ENCODE assay signal across 28 mouse cellular contexts in the genomic region with DNA sequence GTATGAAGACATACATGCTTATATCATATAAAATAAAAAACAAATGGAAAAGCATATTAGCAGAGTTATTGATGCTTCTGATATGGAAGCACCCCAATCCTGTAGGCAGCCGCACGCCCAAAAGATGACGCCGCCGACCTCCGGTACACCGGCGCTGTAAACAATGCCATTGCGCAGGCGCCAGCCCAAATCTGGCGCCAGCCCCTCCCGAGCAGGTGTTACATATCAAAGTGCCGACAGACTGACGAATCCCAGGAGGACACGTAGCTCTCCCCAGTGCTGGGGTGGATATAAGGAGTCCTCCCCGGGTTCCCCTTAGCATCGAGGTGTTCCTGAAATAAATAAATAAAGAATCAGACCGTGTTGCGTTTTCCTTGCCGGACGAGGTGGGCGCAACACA. TPM values are rescaled to one million over a fixed set of nuclear protein-coding genes. Genes with fewer than 3 reads are reported as not detected.
DNase-seq lines count a peak whose midpoint lies in the region; ATAC-seq and TF ChIP-seq lines count a peak whose summit lies in the region.
"Had no signal": no experiment of that assay in that cellular context is flagged by ENCODE, and none has a peak within 500 bp of the region (broad histone marks: within the 10 kb centered on the region; RNA-seq: fewer than 3 reads in every experiment).

No protein-coding gene starts in this region.

- 57% methylated on average over 22 of the region's 22 CpGs for WGBS in heart, embryonic 14.5 days

- no peak overlapping the region for H3K27ac ChIP-seq in ES-E14 (ENCODE audit: insufficient read depth, low read depth, low read length, poor library complexity, severe bottlenecking)
- no peak overlapping the region for H3K27ac ChIP-seq in heart, embryonic 14.5 days (replicated peaks in 1 of 2; ENCODE audit: control insufficient read depth in 1 of 2, insufficient read depth in 1 of 2, low read depth in 2 of 2, low read length in 2 of 2)
- H3K27ac ChIP-seq: embryonic facial prominence, embryonic 15.5 days; hindbrain, embryonic 14.5 days; limb, embryonic 10.5 days had no signal

- H3K4me3 ChIP-seq in ES-E14 (ENCODE audit: insufficient read depth in 1 of 2, low read depth in 1 of 2, low read length in 2 of 2, poor library complexity in 1 of 2, severe bottlenecking in 1 of 2): peak overlapping the region; percentile 7 to 63; a peak in 2 of 4 replicates
- peak overlapping the region in 1 of 2 experiments; percentile 7; a peak in 2 of 4 replicates for H3K4me3 ChIP-seq in heart, embryonic 14.5 days (ENCODE audit: control insufficient read depth in 1 of 2, insufficient read depth in 1 of 2, low read depth in 1 of 2, low read length in 2 of 2)
- H3K4me3 ChIP-seq: embryonic facial prominence, embryonic 15.5 days; limb, embryonic 10.5 days had no signal

- in situ Hi-C loops in ES-E14 (cut with MboI; ENCODE audit: low sequenced_read_pairs in 2 of 2, unreplicated experiment in 2 of 2): no loop called here

- H3K36me3 ChIP-seq in ES-E14 (ENCODE audit: control insufficient read depth, insufficient read depth, low read length, poor library complexity, severe bottlenecking): no peaks in the 10 kb centered on the region
- H3K36me3 ChIP-seq in heart, embryonic 14.5 days (ENCODE audit: control insufficient read depth, insufficient read depth, low read length): no peaks in the 10 kb centered on the region
- H3K36me3 ChIP-seq: embryonic facial prominence, embryonic 15.5 days; limb, embryonic 10.5 days had no signal

- no peaks in the 10 kb centered on the region for H3K27me3 ChIP-seq in heart, embryonic 14.5 days (ENCODE audit: control insufficient read depth, insufficient read depth, low read length)
- H3K27me3 ChIP-seq: embryonic facial prominence, embryonic 15.5 days had no signal

- H3K9ac ChIP-seq in ES-E14 (ENCODE audit: insufficient read depth, low read depth, low read length, poor library complexity, severe bottlenecking): no peak overlapping the region
- no peak overlapping the region for H3K9ac ChIP-seq in heart, embryonic 14.5 days (ENCODE audit: low read length)
- H3K9ac ChIP-seq: embryonic facial prominence, embryonic 15.5 days; hindbrain, embryonic 14.5 days had no signal

- peak; percentile 95 for DNase-seq in heart, adult 11 months
- no peak for DNase-seq in heart, adult 8-10 months (ENCODE audit: low spot score)
- no peak for DNase-seq in ES-E14 (ENCODE audit: low read depth, low spot score)
- peak; percentile 35 for DNase-seq in heart, postnatal 4 days
- no peak for DNase-seq in adrenal gland, adult 8-10 months
- no peak for DNase-seq in gastrocnemius, postnatal 10 days
- DNase-seq: adrenal gland, postnatal 10 days; cerebellum, adult 11 months; cerebellum, postnatal 14 days; embryo, embryonic 11 days; kidney, adult 8-10 months; kidney, postnatal 36 days; lung, adult 2 months; lung, postnatal 36 days; right cerebral cortex, postnatal 14 days; thymus, postnatal 14 days had no signal

- H3K9me3 ChIP-seq in ES-E14 (ENCODE audit: control insufficient read depth, insufficient read depth, low read depth, low read length): no peaks in the 10 kb centered on the region
- no peaks in the 10 kb centered on the region for H3K9me3 ChIP-seq in heart, embryonic 14.5 days (ENCODE audit: control insufficient read depth, low read length)
- H3K9me3 ChIP-seq: embryonic facial prominence, embryonic 15.5 days; limb, embryonic 10.5 days had no signal

- no peak for ATAC-seq in heart, embryonic 14.5 days (ENCODE audit: insufficient number of reproducible peaks, insufficient read depth, low FRiP score, low read depth)
- ATAC-seq: CD4-positive, CD25-positive, alpha-beta regulatory T cell, adult 4 months; forebrain, embryonic 16.5 days had no signal

- H3K4me2 ChIP-seq in heart, embryonic 14.5 days (ENCODE audit: low read length): peak overlapping the region; percentile 27
- H3K4me2 ChIP-seq: embryonic facial prominence, embryonic 15.5 days; hindbrain, embryonic 14.5 days had no signal

- peaks cover 3 to 6% of the 10 kb centered on the region in 2 experiments; a peak in 2 of 4 replicates for H3K4me1 ChIP-seq in ES-E14 (ENCODE audit: control insufficient read depth in 2 of 2, insufficient read depth in 2 of 2, low read length in 2 of 2, poor library complexity in 1 of 2)
- H3K4me1 ChIP-seq in heart, embryonic 14.5 days (ENCODE audit: control insufficient read depth in 2 of 2, insufficient read depth in 2 of 2, low read length in 2 of 2): peaks cover 0 to 4% of the 10 kb centered on the region in 2 experiments; a peak in 1 of 4 replicates
- H3K4me1 ChIP-seq: embryonic facial prominence, embryonic 15.5 days; limb, embryonic 10.5 days had no signal

TF ChIP-seq in ES-E14, 5 proteins besides CTCF, POLR2A, EP300 and RAD21:
- no peak for TF ChIP-seq CHD2 (IDR thresholded peaks at IDR 0.05; ENCODE audit: low read depth, low read length)
- TF ChIP-seq HCFC1 (IDR thresholded peaks at IDR 0.05; ENCODE audit: borderline replicate concordance, insufficient read depth, low read length): no peak
- no peak for TF ChIP-seq MAFK (IDR thresholded peaks at IDR 0.05; ENCODE audit: insufficient read depth, low read depth, low read length)
- TF ChIP-seq ZC3H11A (IDR thresholded peaks at IDR 0.05; ENCODE audit: borderline replicate concordance, low read depth, low read length): no peak
- TF ChIP-seq ZNF384 (IDR thresholded peaks at IDR 0.05; ENCODE audit: low read depth, low read length): no peak

RNA-seq across cellular contexts. Expression of a gene that starts 6.2 kb away (rescaled TPM):
- total RNA-seq in heart, adult 8-10 months (2022): not detected
- 1.4 and 2.1 TPM in 2 replicates for total RNA-seq in ES-E14 (2012; rRNA removed)
- polyA plus RNA-seq in heart, embryonic 14.5 days (2014; fragmentation: Nextera tagmentation; extraction: Ambion mirVana): not detected in 2 replicates
- total RNA-seq in heart, postnatal 4 days (2021): not detected
- total RNA-seq in adrenal gland, adult 8-10 months (2022): 10 to 100 TPM in 2 of 4 experiments, 1 to 10 TPM in 2; 1.6 to 14.7 (median 6.9) TPM
- total RNA-seq in gastrocnemius, postnatal 10 days (2021): under 1 TPM in 1 of 2 experiments, not detected in 1; 0.20 TPM
- total RNA-seq: midbrain, postnatal 0 days had no signal
- polyA plus RNA-seq: CD4-positive, CD25-positive, alpha-beta regulatory T cell, adult 4 months; embryonic facial prominence, embryonic 15.5 days; forebrain, embryonic 16.5 days; hindbrain, embryonic 14.5 days; intestine, embryonic 14.5 days; limb, embryonic 10.5 days had no signal

RNA-seq across cellular contexts. Expression of a gene that starts 8.1 kb away (rescaled TPM):
- total RNA-seq in heart, adult 8-10 months (2022): 1 to 10 TPM; 7.1 to 9.5 (median 8.6) TPM
- 10.6 and 22.7 TPM in 2 replicates for total RNA-seq in ES-E14 (2012; rRNA removed)
- polyA plus RNA-seq in heart, embryonic 14.5 days (2014; fragmentation: Nextera tagmentation; extraction: Ambion mirVana): 10.0 and 10.9 TPM in 2 replicates
- total RNA-seq in heart, postnatal 4 days (2021): 10 to 100 TPM in 1 of 2 experiments, 1 to 10 TPM in 1; 10.0 TPM
- 10 to 100 TPM; 46.9 to 69.7 (median 57.7) TPM for total RNA-seq in adrenal gland, adult 8-10 months (2022)
- 1 to 10 TPM; 5.9 to 7.6 TPM for total RNA-seq in gastrocnemius, postnatal 10 days (2021)

RNA-seq across cellular contexts. Expression of a gene that starts 8.4 kb away (rescaled TPM):
- total RNA-seq in heart, adult 8-10 months (2022): not detected
- total RNA-seq in ES-E14 (2012; rRNA removed): 0.31 and 0.69 TPM in 2 replicates
- polyA plus RNA-seq in heart, embryonic 14.5 days (2014; fragmentation: Nextera tagmentation; extraction: Ambion mirVana): 0.15 TPM in 1 of 2 replicates, not detected in the other
- total RNA-seq in heart, postnatal 4 days (2021): under 1 TPM in 1 of 2 experiments, not detected in 1; 0.29 TPM
- under 1 TPM in 1 of 4 experiments, not detected in 3; 0.56 TPM for total RNA-seq in adrenal gland, adult 8-10 months (2022)
- under 1 TPM; 0.14 to 0.20 TPM for total RNA-seq in gastrocnemius, postnatal 10 days (2021)
- total RNA-seq: left cerebral cortex, adult 8-10 months; midbrain, postnatal 0 days had no signal
- polyA plus RNA-seq: CD4-positive, CD25-positive, alpha-beta regulatory T cell, adult 4 months; forebrain, embryonic 16.5 days; midbrain, postnatal 0 days had no signal

RNA-seq across cellular contexts. Expression of a gene that starts 30.4 kb away (rescaled TPM):
- total RNA-seq in heart, adult 8-10 months (2022): 1 to 10 TPM; 6.0 to 8.5 (median 7.7) TPM
- total RNA-seq in ES-E14 (2012; rRNA removed): 69.7 and 106 TPM in 2 replicates
- polyA plus RNA-seq in heart, embryonic 14.5 days (2014; fragmentation: Nextera tagmentation; extraction: Ambion mirVana): 23.6 and 25.2 TPM in 2 replicates
- total RNA-seq in heart, postnatal 4 days (2021): 10 to 100 TPM; 24.5 to 28.7 TPM
- 10 to 100 TPM in 2 of 4 experiments, 1 to 10 TPM in 2; 8.0 to 14.4 (median 11.1) TPM for total RNA-seq in adrenal gland, adult 8-10 months (2022)
- 1 to 10 TPM; 7.5 to 8.8 TPM for total RNA-seq in gastrocnemius, postnatal 10 days (2021)

RNA-seq across cellular contexts. Expression of a gene that starts 36.3 kb away (rescaled TPM):
- total RNA-seq in heart, adult 8-10 months (2022): under 1 TPM in 1 of 4 experiments, not detected in 3; 0.38 TPM
- 4.1 and 6.1 TPM in 2 replicates for total RNA-seq in ES-E14 (2012; rRNA removed)
- 3.3 and 4.3 TPM in 2 replicates for polyA plus RNA-seq in heart, embryonic 14.5 days (2014; fragmentation: Nextera tagmentation; extraction: Ambion mirVana)
- total RNA-seq in heart, postnatal 4 days (2021): 1 to 10 TPM; 1.5 to 2.2 TPM
- under 1 TPM in 2 of 4 experiments, not detected in 2; 0.22 to 0.28 TPM for total RNA-seq in adrenal gland, adult 8-10 months (2022)
- not detected for total RNA-seq in gastrocnemius, postnatal 10 days (2021)
- total RNA-seq: gastrocnemius, adult 18-20 months; liver, adult 2 months; midbrain, postnatal 0 days; neutrophil, adult 5-6 weeks had no signal
- polyA plus RNA-seq: CD4-positive, CD25-positive, alpha-beta regulatory T cell, adult 4 months; limb, embryonic 10.5 days; liver, adult 2 months; midbrain, postnatal 0 days had no signal

Comparison
In these comparisons a context has a peak if more than half of its experiments do, and no peak if none do; other contexts are left out.
1. DNase-seq: peak in heart, adult 11 months (single experiment) and heart, postnatal 4 days (single experiment); none in heart, adult 8-10 months (single experiment), ES-E14 (single experiment), adrenal gland, adult 8-10 months (single experiment) and gastrocnemius, postnatal 10 days (single experiment).